Mouse (Mus musculus) monocyte, adult 2 months (primary cell): Measurements from ENCODE around the gene Ehmt2.
"Not testable (repeated sequence)": the region's sequence is repeated elsewhere in the genome, so short reads cannot be mapped to it uniquely, and the experiment has no call there.

Experiments
- DNase-seq, 2 experiments: peaks; one replicate each; pipeline ENCODE4 v3.0.0; 2022; ENCODE audit warnings: low spot score in 2 of 2, low read depth in 1 of 2

Ehmt2 gene

DNA sequence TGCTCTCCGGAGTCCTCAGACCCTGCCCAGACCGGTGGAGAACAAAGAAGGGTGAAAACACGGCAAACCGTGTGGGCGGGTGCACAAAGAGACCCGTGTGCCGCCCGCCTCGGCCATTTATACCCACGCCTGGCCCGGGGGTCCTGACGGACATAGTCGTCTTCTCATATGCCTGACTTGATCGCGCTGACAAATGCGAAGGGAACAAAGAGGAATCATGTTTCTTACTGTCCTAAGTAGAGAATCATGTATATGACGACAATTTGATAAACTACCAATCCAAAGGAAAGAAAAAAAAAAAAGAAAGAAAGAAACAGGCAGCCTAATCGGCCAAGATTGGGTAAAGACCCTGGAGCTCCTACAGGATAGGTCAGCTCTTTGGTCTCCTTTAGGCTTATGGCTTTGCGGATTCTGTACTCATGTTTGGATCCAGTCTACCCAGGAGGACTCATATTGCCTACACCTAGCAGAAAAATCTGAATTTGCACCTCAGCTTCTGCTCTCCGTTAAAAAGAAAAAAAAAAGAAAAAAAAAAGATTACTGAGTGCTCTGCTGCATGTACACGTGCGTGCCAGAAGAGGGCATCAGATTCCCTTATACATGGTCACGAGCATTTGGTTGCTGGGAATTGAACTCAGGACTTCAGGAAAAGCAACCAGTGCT is 54.2 kb downstream of the Ehmt2 start:
- DNase-seq: peak in 1 of 2 experiments; percentile 61

DNA sequence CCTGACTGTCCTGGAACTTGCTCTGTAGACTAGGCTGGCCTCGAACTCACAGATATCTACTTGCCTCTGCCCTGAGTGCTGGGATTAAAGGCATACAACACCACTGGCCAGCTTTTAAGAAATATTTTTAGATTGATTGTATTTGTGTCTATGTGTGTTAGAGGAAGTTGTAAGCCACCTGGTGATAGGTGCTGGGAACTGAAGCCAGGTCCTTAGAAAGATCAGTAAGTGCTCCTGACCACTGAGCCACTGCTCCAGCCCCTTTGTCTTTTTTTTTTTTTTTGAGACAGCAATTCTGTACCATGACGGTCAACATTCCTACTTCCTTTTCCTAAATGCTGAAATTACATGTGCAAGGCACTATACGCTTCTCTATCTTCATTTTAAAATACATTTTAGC is 55.0 kb downstream of the Ehmt2 start:
- DNase-seq: no peak

DNA sequence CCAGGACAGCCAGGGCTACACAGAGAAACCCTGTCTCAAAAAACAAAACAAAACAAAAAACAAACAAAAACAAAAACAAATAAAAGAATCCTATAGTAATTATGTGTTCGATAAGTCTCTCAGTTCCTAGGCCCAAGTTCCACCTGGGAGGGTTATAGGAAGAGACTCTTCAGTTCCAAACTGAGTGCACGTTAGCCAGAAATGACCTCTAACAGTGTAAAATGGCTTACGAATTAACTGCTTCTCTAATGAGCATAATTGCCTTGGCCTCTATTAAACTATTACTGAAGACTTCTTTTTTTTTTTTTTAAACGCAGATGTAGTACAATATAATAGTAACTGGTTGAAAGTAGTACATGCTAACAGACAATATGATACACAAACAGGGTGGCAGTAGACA is 55.6 kb downstream of the Ehmt2 start:
- DNase-seq: no peak

DNA sequence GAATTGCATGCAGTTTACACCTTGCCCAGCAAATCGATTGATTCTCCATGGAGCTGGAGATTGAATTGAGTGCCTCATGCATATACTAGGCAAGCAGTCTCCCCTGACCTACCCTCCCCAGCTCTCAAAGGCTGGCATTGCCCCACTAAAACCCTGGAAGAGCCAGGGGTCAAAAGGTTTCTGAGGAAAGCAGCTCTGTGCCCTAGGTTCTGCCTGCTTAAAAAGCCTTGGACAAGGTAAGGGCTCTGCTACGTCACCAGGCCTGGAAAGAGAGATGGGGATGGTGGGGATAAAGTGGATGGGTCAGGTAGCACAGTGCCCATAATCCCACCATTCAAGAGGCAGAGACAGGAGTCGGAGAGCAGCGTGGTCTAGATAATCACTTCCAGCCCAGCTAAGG is 56.6 kb downstream of the Ehmt2 start:
- DNase-seq: no peak

DNA sequence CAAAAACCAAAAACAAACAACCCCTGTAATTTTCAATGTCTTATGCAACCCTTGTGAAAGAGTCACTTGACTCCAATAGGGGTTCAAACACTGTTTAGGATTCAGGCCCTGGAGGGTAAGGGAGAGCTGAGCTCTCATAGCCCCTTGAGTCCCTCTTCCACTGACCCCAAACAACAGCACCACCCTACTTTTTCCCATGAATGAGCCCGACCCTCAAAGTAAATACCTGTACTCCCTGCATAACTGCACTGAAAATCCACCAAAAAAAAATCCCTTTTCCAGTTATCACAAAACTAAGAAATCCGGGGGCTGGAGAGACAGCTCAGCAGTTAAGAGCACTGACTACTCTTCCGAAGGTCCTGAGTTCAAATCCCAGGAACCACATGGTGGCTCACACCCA is 57.6 kb downstream of the Ehmt2 start:
- DNase-seq: no peak

DNA sequence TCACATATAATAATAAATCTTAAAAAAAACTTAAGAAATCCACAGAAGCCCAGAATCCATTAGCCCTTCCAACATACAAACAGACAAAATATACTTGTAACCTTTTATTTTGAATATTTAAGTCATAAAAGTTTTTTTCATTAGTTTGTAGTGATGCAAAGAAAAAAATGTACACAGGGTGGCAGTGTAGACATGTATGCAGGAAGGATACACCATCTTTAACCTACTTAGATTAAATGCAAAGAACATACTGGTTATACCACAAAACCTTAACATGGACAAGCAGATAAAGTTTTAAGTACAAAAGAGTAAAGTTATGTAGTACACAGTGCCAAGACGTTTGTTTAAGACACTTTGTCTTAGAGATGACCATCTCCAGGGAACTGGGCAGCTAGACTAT is 58.1 kb downstream of the Ehmt2 start:
- no peak for DNase-seq

DNA sequence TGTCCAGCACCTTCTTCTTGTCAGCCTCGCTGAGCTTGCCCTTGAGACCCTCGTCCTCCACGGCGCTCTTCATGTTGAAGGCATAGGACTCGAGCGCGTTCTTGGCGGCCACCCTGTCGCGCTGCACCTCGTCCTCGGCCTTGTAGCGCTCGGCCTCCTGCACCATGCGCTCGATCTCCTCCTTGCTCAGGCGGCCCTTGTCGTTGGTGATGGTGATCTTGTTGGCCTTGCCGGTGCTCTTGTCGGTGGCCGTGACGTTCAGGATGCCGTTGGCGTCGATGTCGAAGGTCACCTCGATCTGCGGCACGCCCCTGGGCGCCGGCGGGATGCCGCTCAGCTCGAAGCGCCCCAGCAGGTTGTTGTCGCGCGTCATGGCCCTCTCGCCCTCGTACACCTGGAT is 59.0 kb downstream of the Ehmt2 start:
- not testable (repeated sequence) for DNase-seq

DNA sequence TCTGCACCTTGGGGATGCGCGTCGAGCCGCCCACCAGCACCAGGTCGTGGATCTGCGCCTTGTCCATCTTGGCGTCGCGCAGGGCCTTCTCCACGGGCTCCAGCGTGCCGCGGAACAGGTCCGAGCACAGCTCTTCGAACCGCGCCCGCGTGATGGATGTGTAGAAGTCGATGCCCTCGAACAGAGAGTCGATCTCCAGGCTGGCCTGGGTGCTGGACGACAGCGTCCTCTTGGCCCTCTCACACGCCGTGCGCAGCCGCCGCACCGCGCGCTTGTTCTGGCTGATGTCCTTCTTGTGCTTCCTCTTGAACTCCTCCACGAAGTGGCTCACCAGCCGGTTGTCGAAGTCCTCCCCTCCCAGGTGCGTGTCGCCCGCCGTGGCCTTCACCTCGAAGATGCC is 59.7 kb downstream of the Ehmt2 start:
- DNase-seq: not testable (repeated sequence)

DNA sequence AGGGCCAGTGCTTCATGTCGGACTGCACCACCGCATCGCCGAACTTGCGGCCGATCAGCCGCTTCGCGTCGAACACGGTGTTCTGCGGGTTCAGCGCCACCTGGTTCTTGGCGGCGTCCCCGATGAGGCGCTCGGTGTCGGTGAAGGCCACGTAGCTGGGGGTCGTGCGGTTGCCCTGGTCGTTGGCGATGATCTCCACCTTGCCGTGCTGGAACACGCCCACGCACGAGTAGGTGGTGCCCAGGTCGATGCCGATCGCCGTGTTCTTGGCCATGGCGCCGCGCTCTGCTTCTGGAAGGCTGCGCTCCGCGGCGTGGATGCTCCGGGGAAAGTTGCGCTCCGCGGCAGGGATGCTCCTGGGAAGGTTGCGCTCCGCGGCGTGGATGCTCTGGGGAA is 60.5 kb downstream of the Ehmt2 start:
- DNase-seq: not testable (repeated sequence)

DNA sequence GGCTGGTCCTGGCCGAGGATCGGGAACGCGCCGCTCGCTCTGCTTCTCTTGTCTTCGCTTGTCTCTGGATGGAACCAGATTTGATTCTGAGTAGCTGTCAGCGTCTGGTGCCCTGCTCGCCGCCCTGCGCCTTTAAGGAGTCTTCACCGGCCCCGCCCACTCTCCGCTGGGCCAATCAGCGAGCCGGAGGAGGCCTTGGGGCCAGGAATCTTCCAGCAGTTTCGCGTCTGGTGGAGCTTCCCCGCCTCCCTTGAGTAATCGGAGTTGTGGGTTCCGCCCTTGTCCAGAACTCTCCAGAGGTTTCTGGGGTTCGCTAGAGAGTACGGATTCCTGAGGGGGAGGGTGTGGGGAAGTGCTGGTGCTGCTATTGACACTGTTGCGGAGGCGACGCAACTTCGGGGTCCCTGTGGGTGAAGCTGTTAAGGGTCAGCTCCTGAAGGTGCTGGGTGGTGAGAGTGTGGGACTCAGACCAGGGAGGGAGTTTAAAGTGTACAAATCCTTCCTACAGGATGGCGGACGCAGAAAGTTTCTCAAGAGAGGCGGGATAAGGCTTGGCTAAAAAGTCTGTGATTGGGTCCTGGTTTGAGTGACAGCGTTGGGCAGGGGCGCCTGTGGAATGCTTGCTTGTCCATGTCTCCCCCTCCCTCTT is 61.0 kb downstream of the Ehmt2 start, which contains the start of gene Hspa1b:
Gene Hspa1b, minus strand, starts transcription at position 109 of the 649 bp plus-strand sequence.
- peak in 1 of 2 experiments; percentile 70 for DNase-seq

DNA sequence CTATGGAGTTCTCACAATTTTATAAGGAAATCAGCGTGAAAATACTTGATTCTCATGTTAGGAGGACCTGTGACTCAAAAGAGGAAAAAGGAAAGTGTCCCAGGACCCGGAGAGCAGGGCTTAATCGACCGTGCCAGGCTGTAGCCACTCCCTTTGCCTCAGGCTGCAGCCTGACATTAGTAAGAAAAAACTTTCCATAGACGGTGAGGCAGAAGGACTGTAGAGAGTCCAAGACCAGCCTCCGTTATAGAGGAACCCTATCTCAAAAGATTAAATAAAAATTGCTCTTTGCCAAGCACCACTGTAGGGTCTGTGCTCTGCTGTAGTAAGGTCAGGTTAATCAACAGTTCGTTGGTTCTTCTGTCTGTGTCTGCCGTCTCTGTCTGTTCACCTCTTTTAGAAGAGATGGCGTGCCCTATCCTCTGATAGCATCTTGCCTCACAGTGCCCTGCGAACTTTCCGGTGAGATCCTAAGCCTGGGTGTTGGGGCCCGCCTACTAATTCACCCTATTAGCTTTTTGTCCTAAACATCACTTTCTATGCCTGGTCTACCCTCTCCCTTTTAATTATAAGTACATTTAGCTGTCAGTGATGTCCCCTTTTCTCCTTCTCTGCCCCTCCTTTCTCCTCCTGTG is 61.7 kb downstream of the Ehmt2 start:
- DNase-seq: no peak

DNA sequence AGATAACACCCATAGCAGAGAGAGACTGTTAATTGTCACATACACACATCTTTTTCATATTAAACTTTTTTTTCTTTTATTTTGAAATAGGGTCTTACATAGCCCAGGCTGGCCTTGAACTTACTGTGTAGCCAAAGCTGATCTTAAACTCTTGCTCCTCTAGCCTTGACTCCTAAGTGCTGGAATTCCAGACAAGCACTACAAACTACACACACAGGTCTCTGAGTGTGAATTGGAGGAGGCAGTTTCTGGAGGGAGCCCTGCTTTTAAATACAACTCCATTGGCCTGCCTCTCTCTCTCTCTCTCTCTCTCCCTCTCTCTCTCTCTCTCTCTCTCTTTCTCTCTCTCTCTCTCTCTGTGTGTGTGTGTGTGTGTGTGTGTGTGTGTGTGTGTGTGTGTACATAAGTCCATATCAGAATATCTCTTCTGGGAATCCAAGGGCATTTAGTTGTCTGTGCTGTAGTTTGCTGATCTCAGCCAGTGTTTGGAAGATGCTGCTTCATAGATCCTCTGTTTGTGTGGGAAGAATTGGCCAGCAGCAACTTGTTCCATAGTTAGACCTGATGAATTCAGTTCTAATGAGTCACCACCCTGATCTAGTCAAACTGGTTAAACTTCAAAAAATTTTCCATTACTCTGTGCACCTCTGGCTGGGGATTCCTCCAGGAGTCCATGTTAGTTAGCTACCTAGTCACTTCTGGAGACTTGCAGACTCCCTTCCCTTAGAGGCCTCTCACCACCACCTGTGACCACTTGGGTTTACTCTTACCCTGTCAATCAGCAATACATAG is 62.6 kb downstream of the Ehmt2 start:
- no peak for DNase-seq

DNA sequence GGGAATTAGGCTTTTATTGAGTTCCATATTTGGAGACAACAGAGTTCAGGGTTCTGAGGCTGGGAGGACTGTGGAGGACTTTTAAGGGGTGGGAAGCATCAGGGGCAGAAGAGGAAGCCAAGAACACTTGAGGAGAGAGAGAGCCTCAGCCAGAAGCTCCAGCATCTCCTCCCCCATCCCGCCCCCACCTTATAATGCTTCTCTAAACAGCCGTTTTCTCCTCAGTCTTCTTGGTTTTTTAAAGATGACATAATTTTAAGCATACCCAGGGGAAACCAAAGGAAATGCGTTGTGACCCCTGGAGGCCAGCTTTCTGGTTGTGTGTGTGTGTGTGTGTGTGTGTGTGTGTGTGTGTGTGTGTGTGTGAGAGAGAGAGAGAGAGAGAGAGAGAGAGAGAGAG is 63.9 kb downstream of the Ehmt2 start:
- DNase-seq: no peak

DNA sequence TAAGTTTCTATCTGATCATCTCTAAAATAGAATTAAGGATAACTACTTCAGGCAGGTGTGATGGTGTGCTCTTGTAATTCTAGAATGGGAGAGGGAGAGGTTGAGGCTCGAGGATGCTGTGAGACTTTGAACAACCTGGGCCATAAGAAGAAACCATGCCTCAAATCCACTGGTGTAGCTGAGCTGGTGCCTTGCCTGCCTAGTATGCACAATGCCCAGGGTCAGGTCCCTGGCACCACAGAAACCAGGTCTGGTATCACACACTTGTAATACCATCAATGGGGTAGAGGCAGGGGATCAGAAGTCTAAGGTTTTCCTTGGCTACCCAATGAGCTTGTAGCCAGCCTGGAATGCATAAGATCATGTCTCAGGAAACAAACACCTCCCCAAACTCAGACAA is 64.6 kb downstream of the Ehmt2 start:
- no peak for DNase-seq
